In genomic region chr17:67837351-67838090, GRCm38 (mm10) we compare ENCODE assay signal across 8 mouse cellular contexts.
DNase-seq lines count a peak whose midpoint lies in the region; ATAC-seq and TF ChIP-seq lines count a peak whose summit lies in the region.

No protein-coding gene starts in this region.

- no peak for TF ChIP-seq POLR2A in heart, adult 2 months (IDR thresholded peaks at IDR 0.05; ENCODE audit: insufficient read depth, low read depth, low read length)
- no peak for TF ChIP-seq POLR2A in kidney, adult 2 months (IDR thresholded peaks at IDR 0.05; ENCODE audit: low read depth, low read length)

- no peak overlapping the region for H3K4me3 ChIP-seq in heart, adult 2 months
- H3K4me3 ChIP-seq in kidney, adult 2 months (ENCODE audit: insufficient read depth, low read depth, low read length) = no peak overlapping the region
- no peak overlapping the region for H3K4me3 ChIP-seq in midbrain, embryonic 13.5 days (replicated peaks)
- no peak overlapping the region for H3K4me3 ChIP-seq in stomach, postnatal 0 days (ENCODE audit: low read depth, low read length)

- no peaks in the 10 kb centered on the region for H3K27me3 ChIP-seq in heart, adult 2 months (ENCODE audit: control insufficient read depth, insufficient read depth, low read length)
- H3K27me3 ChIP-seq in kidney, adult 2 months (replicated peaks; ENCODE audit: control insufficient read depth, insufficient read depth, low read length) = no peaks in the 10 kb centered on the region
- no peaks in the 10 kb centered on the region for H3K27me3 ChIP-seq in midbrain, embryonic 13.5 days
- H3K27me3 ChIP-seq in stomach, postnatal 0 days (ENCODE audit: control insufficient read depth, insufficient read depth, low read length) = no peaks in the 10 kb centered on the region

- H3K27ac ChIP-seq in heart, adult 2 months = no peak overlapping the region
- H3K27ac ChIP-seq in kidney, adult 2 months (ENCODE audit: insufficient read depth, low read depth, low read length) = no peak overlapping the region
- no peak overlapping the region for H3K27ac ChIP-seq in midbrain, embryonic 13.5 days
- no peak overlapping the region for H3K27ac ChIP-seq in stomach, postnatal 0 days (replicated peaks)

- no peaks in the 10 kb centered on the region for H3K36me3 ChIP-seq in heart, adult 2 months (ENCODE audit: control insufficient read depth, insufficient read depth, low read length)
- no peaks in the 10 kb centered on the region for H3K36me3 ChIP-seq in kidney, adult 2 months (ENCODE audit: control insufficient read depth, insufficient read depth, low read length)
- H3K36me3 ChIP-seq in midbrain, embryonic 13.5 days = no peaks in the 10 kb centered on the region
- no peaks in the 10 kb centered on the region for H3K36me3 ChIP-seq in stomach, postnatal 0 days (ENCODE audit: control insufficient read depth, insufficient read depth, low read length)

- intact Hi-C loops in heart, adult 2 months (cut with DNase I) = loop anchor here (1.0 to 5.0 kb wide), 2 partner anchors 186 to 1260 kb away; no protein-coding TSS in a partner anchor
- intact Hi-C loops in left cerebral cortex, postnatal 36 days (cut with DNase I) = loop anchor here (2.0 to 5.0 kb wide), 2 partner anchors 187 to 1260 kb away; no protein-coding TSS in a partner anchor

- H3K4me1 ChIP-seq in heart, adult 2 months (ENCODE audit: control insufficient read depth, insufficient read depth, low read length) = no peaks in the 10 kb centered on the region
- no peaks in the 10 kb centered on the region for H3K4me1 ChIP-seq in kidney, adult 2 months (ENCODE audit: control insufficient read depth, insufficient read depth, low read length)
- no peaks in the 10 kb centered on the region for H3K4me1 ChIP-seq in midbrain, embryonic 13.5 days (replicated peaks)
- no peaks in the 10 kb centered on the region for H3K4me1 ChIP-seq in stomach, postnatal 0 days (replicated peaks; ENCODE audit: control insufficient read depth, insufficient read depth)

- 0 out of 2 replicates have a peak, but pooled peaks cover 2% of the 10 kb centered on the region for H3K9me3 ChIP-seq in midbrain, embryonic 13.5 days
- no peaks in the 10 kb centered on the region for H3K9me3 ChIP-seq in stomach, postnatal 0 days (ENCODE audit: control insufficient read depth, low read length)

- no peak overlapping the region for H3K9ac ChIP-seq in heart, adult 2 months (ENCODE audit: low read depth, low read length)
- no peak overlapping the region for H3K9ac ChIP-seq in midbrain, embryonic 13.5 days (replicated peaks)
- H3K9ac ChIP-seq in stomach, postnatal 0 days (ENCODE audit: low read length) = no peak overlapping the region

- H3K4me2 ChIP-seq in midbrain, embryonic 13.5 days (replicated peaks) = no peak overlapping the region
- H3K4me2 ChIP-seq in stomach, postnatal 0 days (replicated peaks; ENCODE audit: low read depth) = no peak overlapping the region

- ATAC-seq in CD4-positive, CD25-positive, alpha-beta regulatory T cell, adult 4 months = no peak
- peak; percentile 77 for ATAC-seq in midbrain, embryonic 13.5 days
- 0 out of 2 replicates have a peak, but pooled peaks have one; percentile 42 for ATAC-seq in stomach, postnatal 0 days (ENCODE audit: low FRiP score, low TSS enrichment)

- no peaks in the 10 kb centered on the region for H3K79me2 ChIP-seq in heart, adult 2 months (replicated peaks; ENCODE audit: control insufficient read depth, insufficient read depth, low read length)

- no peak for TF ChIP-seq EP300 in heart, adult 2 months (IDR thresholded peaks at IDR 0.05; ENCODE audit: insufficient read depth, low read depth, low read length)
- TF ChIP-seq EP300 in stomach, postnatal 0 days (optimal IDR thresholded peaks at IDR 0.05) = no peak

- peak; percentile 8 for DNase-seq in CD4-positive, CD25-positive, alpha-beta regulatory T cell, adult 2 months (ENCODE audit: low read depth, low spot score)
- peak; percentile 72 for DNase-seq in embryo, embryonic 9.5 days (ENCODE audit: extremely low spot score)
- DNase-seq in heart, adult 2 months = peak; percentile 38 to 65
- DNase-seq in kidney, adult 2 months = peak; percentile 79
- peak; percentile 53 to 69 for DNase-seq in left cerebral cortex, postnatal 36 days (ENCODE audit: low spot score in 2 of 2)
- peak; percentile 65 for DNase-seq in stomach, postnatal 0 days (ENCODE audit: low spot score)

- TF ChIP-seq CTCF in heart, adult 2 months (IDR thresholded peaks at IDR 0.05) = peak; percentile 88
- TF ChIP-seq CTCF in kidney, adult 2 months (conservative IDR thresholded peaks at IDR 0.05; ENCODE audit: insufficient read depth, insufficient read length, low read depth, low read length) = peak; percentile 75
- peak; percentile 88 for TF ChIP-seq CTCF in stomach, postnatal 0 days (IDR thresholded peaks at IDR 0.05; ENCODE audit: low read depth)

- 55% methylated on average over 17 of the region's 17 CpGs for WGBS in heart, adult 2 months
- 47% methylated on average over 17 of the region's 17 CpGs for whole genome bisulfite sequencing in kidney, adult 2 months
- 59% methylated on average over 17 of the region's 17 CpGs for WGBS in midbrain, embryonic 13.5 days
- 54% methylated on average over 17 of the region's 17 CpGs for WGBS in stomach, postnatal 0 days

Comparison
In these comparisons a context has a peak if more than half of its experiments do, and no peak if none do; other contexts are left out.
1. DNase-seq: peak in every context shown above with its lines; median percentile 79 in kidney, adult 2 months; 72 in embryo, embryonic 9.5 days; 65 in stomach, postnatal 0 days; 61 in left cerebral cortex, postnatal 36 days; 52 in heart, adult 2 months; 8 in CD4-positive, CD25-positive, alpha-beta regulatory T cell, adult 2 months.